Mouse (Mus musculus) heart, embryonic 14.5 days (tissue): ENCODE measurements around the gene Cobll1. TPM values are rescaled to one million over a fixed set of nuclear protein-coding genes. Genes with fewer than 3 reads are reported as not detected.

ENCODE experiments used
- ATAC-seq: fragments of 200-750 bp; cut with Nextera tagmentation; 2 replicates; pipeline ENCODE4 v1.8.0; 2017; ENCODE audit warnings: low read depth, moderate TSS enrichment; ENCODE audit not compliant: insufficient number of reproducible peaks, insufficient read depth, low FRiP score
- H3K27ac ChIP-seq, 2 experiments: fragments of 200-500 bp in 1 of 2; fragments of 300-500 bp in 1 of 2; sonication (generic) in 1 of 2; replicated peaks in 1 of 2; 2 replicates each; pipeline ENCODE4 v1.5.1; 2012 to 2014; ENCODE audit warnings: low read depth in 2 of 2, low read length in 2 of 2, control low read depth in 1 of 2, mild to moderate bottlenecking in 1 of 2, mixed read lengths in 1 of 2; ENCODE audit not compliant: control insufficient read depth in 1 of 2, insufficient read depth in 1 of 2
- H3K27me3 ChIP-seq: fragments of 300-500 bp; sonication (generic); 2 replicates; pipeline ENCODE4 v1.6.1; 2014; ENCODE audit warnings: mild to moderate bottlenecking, low read length, control low read depth; ENCODE audit not compliant: control insufficient read depth, insufficient read depth
- H3K36me3 ChIP-seq: fragments of 300-500 bp; sonication (generic); 2 replicates; pipeline ENCODE4 v1.6.1; 2014; ENCODE audit warnings: mild to moderate bottlenecking, control low read depth, low read length, mixed read lengths; ENCODE audit not compliant: control insufficient read depth, insufficient read depth
- H3K4me1 ChIP-seq, 2 experiments: fragments of 200-500 bp in 1 of 2; fragments of 300-500 bp in 1 of 2; sonication (generic) in 1 of 2; 2 replicates each; pipeline ENCODE4 v1.6.1; 2012 to 2014; ENCODE audit warnings: low read length in 2 of 2, control low read depth in 1 of 2, mixed read lengths in 1 of 2; ENCODE audit not compliant: control insufficient read depth in 2 of 2, insufficient read depth in 2 of 2
- H3K4me2 ChIP-seq: fragments of 300-500 bp; sonication (generic); 2 replicates; pipeline ENCODE4 v1.6.1; 2014; ENCODE audit warnings: mild to moderate bottlenecking, low read length
- H3K4me3 ChIP-seq, 2 experiments: fragments of 200-500 bp in 1 of 2; fragments of 300-500 bp in 1 of 2; sonication (generic) in 1 of 2; 2 replicates each; pipeline ENCODE4 v1.5.1; 2012 to 2014; ENCODE audit warnings: low read length in 2 of 2, mild to moderate bottlenecking in 2 of 2, control low read depth in 1 of 2, low read depth in 1 of 2, moderate library complexity in 1 of 2; ENCODE audit not compliant: control insufficient read depth in 1 of 2, insufficient read depth in 1 of 2
- H3K9ac ChIP-seq: fragments of 300-500 bp; sonication (generic); 2 replicates; pipeline ENCODE4 v1.6.1; 2014; ENCODE audit warnings: mild to moderate bottlenecking, low read length
- H3K9me3 ChIP-seq: fragments of 300-500 bp; sonication (generic); 2 replicates; pipeline ENCODE4 v1.6.1; 2016; ENCODE audit warnings: low read length, control low read depth; ENCODE audit not compliant: control insufficient read depth
- WGBS: fragments of 180-500 bp; shearing (Covaris S2); extraction: QIAGEN DNeasy Blood & Tissue Kit; methylation state at CpG from one replicate; pipeline ENCODE4 v1.1.7; 2014; 5-methylcytosine and 5-hydroxymethylcytosine counted together
- polyA plus RNA-seq: library from polyadenylated mRNA; unstranded; fragments of >200 nt; fragmentation: Nextera tagmentation; extraction: Ambion mirVana; gene quantifications from 2 replicates; pipeline ENCODE4 v1.2.1, GENCODE M21; 2014

Gene Cobll1
- polyA plus RNA-seq, 1 experiment from 2014 or later, result 10.6 TPM

DNA sequence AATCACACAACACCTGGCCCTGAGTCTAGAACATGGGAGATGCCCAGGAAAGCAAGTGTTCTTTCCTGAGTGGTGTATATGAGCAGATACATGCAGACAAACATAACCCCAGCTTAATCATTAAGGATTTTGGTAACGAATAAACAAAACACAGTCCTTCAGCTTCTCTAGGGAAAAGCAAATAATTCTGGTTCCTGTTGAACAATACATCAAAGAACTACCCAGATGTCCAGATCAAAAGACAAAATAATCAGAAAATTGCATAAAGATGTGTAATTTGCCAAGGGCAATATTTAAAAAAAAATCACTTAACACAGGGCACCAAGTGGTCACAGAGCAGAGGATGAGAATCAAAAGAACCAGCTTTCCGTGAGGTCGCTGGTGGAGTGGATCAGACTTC lies 115.5 kb downstream of the Cobll1 start:
- Histone ChIP-seq H3K9ac (no peak overlapping the region), H3K4me3 (no peak overlapping the region), H3K36me3 (peaks cover 9% of the 10 kb centered on the region; the same call in 1 of the 2 replicates), H3K4me1 (peaks cover 9 to 12% of the 10 kb centered on the region in 2 experiments), H3K27me3 (no peaks in the 10 kb centered on the region), H3K4me2 (no peak overlapping the region), H3K27ac (no peak overlapping the region), H3K9me3 (no peaks in the 10 kb centered on the region)
- 87% methylated on average over 3 of the region's 3 CpGs for WGBS
- no peak for ATAC-seq

DNA sequence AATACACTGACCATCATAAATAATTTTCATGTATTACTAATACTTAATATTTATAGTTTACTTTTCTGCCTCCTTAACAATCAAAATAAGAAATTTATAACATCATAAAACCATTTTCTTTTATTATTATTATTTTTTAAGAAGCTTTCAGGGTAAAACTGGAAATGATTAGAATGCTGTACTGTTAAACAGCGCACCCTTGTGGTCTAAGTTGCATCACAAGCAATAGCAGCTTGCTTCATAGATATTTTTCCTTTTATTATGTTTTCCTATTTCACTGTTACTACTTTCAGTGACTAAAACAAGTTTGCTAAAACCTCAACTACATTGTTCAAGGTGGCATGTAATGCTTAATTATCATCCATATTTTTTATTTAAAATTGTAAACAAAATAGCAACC lies 117.8 kb downstream of the Cobll1 start:
- Histone ChIP-seq H3K4me1 (peaks cover 4 to 15% of the 10 kb centered on the region in 2 experiments; a peak in 3 of 4 replicates), H3K27ac (no peak overlapping the region), H3K4me3 (no peak overlapping the region), H3K9me3 (no peaks in the 10 kb centered on the region), H3K27me3 (no peaks in the 10 kb centered on the region), H3K36me3 (peaks cover 9% of the 10 kb centered on the region; the same call in 1 of the 2 replicates), H3K9ac (no peak overlapping the region), H3K4me2 (no peak overlapping the region)
- ATAC-seq, result no peak
- WGBS, result 9% methylated on average over 1 of the region's 1 CpGs

DNA sequence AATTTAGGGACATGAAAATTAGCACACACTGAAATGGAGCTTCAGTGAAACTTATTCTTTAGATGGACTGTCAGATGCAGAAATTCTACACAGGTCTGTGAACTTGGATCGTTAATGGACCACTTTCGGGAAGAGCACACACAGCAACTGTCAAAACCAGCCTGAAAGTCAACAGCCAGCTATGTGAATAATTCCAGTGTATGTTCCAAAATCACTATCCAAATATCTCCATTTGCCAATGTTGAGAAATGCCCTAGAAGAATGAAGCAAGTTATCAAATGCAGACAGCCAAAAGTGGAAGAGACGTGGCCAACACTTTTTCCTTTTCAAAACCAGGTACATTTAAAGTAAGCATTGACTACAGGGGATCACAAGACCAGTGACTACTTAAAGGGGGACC lies 118.2 kb downstream of the Cobll1 start:
- Histone ChIP-seq H3K4me3 (no peak overlapping the region), H3K4me1 (peaks cover 4 to 15% of the 10 kb centered on the region in 2 experiments; a peak in 3 of 4 replicates), H3K27me3 (no peaks in the 10 kb centered on the region), H3K27ac (no peak overlapping the region), H3K9ac (no peak overlapping the region), H3K4me2 (no peak overlapping the region), H3K9me3 (no peaks in the 10 kb centered on the region), H3K36me3 (peaks cover 9% of the 10 kb centered on the region; the same call in 1 of the 2 replicates)
- WGBS, result 69% methylated on average over 3 of the region's 3 CpGs
- no peak for ATAC-seq

DNA sequence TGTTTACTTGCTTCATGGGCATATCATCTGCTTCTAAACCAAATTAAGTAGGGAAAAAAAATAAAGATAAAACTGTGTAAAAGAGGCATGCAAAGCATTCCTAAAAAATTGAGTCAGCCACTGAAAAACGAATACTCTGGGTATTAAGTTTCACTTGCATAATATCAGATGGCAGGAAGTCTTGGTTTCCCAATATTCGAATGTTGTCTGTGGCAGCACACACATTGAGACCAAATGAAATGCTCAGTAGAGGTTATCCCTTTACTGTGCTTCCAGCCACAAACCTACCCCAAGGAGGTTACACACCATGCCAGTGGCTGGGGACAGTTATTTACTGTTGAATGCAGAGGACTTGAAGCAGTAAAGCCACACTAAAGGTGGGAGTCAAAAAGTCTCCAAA lies 119.1 kb downstream of the Cobll1 start:
- H3K4me3 ChIP-seq, result no peak overlapping the region
- no peak overlapping the region for H3K4me2 ChIP-seq
- no peak for ATAC-seq
- WGBS, result 70% methylated on average over 2 of the region's 2 CpGs
- H3K9ac ChIP-seq, result no peak overlapping the region
- no peaks in the 10 kb centered on the region for H3K9me3 ChIP-seq
- 0 out of 2 replicates have a peak, but pooled peaks cover under 1% of the 10 kb centered on the region for H3K36me3 ChIP-seq
- no peak overlapping the region for H3K27ac ChIP-seq
- peaks cover 4 to 15% of the 10 kb centered on the region in 2 experiments; a peak in 3 of 4 replicates for H3K4me1 ChIP-seq
- H3K27me3 ChIP-seq, result no peaks in the 10 kb centered on the region

DNA sequence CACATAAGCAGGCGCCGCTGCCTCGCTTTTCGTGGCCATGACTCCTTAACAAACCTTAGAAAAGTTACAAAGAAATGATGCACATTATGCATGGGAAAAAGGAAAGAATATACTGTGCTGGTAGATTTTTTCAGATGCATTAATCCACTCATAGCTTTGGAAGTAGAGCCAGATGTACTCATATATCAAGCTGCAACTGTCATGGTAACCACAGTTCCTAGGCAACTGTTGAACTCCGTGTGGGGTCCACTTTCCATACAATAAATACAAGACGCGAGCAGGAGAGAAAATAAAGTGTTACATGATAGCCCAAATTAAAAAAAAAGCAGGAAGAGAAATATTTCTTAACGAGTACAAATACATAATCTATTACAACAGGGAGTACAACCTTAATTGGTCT lies 119.5 kb downstream of the Cobll1 start:
- no peak overlapping the region for H3K4me3 ChIP-seq
- ATAC-seq, result no peak
- no peak overlapping the region for H3K9ac ChIP-seq
- no peak overlapping the region for H3K27ac ChIP-seq
- no peaks in the 10 kb centered on the region for H3K36me3 ChIP-seq
- no peaks in the 10 kb centered on the region for H3K9me3 ChIP-seq
- 89% methylated on average over 8 of the region's 8 CpGs for WGBS
- peaks cover 4 to 15% of the 10 kb centered on the region in 2 experiments; a peak in 3 of 4 replicates for H3K4me1 ChIP-seq
- no peak overlapping the region for H3K4me2 ChIP-seq
- no peaks in the 10 kb centered on the region for H3K27me3 ChIP-seq

DNA sequence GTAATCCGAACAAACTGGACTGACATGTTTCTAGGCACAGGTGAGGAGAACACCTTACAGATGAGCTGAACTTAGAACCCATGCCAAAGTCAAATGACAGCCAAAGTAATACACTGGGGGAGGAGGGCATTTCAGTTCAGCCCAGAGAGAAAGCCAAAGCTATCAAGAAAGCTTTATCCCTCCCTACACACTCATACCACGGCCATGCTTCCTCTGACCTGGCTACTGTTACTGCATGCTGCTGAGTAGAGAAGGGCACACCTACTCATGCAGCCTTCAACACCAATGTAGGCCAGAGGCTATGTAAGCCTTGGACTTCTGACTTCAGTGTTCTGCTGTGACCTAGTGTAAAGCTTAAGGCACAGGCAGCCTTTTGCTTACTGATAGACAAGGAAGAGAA lies 120.1 kb downstream of the Cobll1 start:
- 70% methylated on average over 2 of the region's 2 CpGs for WGBS
- Histone ChIP-seq H3K36me3 (no peaks in the 10 kb centered on the region), H3K4me3 (no peak overlapping the region), H3K4me1 (peaks cover 4 to 15% of the 10 kb centered on the region in 2 experiments; a peak in 3 of 4 replicates), H3K27ac (no peak overlapping the region), H3K9me3 (no peaks in the 10 kb centered on the region), H3K4me2 (no peak overlapping the region), H3K27me3 (no peaks in the 10 kb centered on the region), H3K9ac (no peak overlapping the region)
- no peak for ATAC-seq

DNA sequence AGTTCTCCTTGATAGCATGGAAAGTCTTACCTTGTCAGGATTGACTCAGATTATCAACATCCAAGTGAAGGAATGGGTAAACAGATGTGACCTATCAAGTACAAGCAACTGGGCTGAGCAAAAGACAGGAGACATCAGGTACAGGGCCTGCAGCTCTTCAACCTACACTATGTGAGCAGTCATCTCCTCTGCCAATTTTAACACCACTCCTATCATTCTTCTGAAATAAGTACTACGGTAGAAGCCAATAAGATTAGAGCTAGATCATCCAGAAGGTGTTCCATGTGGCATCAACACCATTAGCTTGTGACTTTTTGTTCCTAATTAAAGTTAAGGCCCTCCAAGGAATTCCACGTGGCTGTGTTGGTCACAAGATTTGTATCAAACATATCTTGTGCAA lies 121.3 kb downstream of the Cobll1 start:
- Histone ChIP-seq H3K27me3 (no peaks in the 10 kb centered on the region), H3K4me1 (peaks cover 4 to 15% of the 10 kb centered on the region in 2 experiments; a peak in 3 of 4 replicates), H3K27ac (peak overlapping the region in 1 of 2 experiments; percentile 26; a peak in 1 of 4 replicates), H3K4me2 (no peak overlapping the region), H3K36me3 (no peaks in the 10 kb centered on the region), H3K4me3 (no peak overlapping the region), H3K9me3 (no peaks in the 10 kb centered on the region), H3K9ac (no peak overlapping the region)
- no peak; the same call in 1 of the 2 replicates for ATAC-seq
- 31% methylated on average over 2 of the region's 2 CpGs for WGBS
